Mouse (Mus musculus): ENCODE measurements around the gene Dnajb4. TPM values are rescaled to one million over a fixed set of nuclear protein-coding genes. Genes with fewer than 3 reads are reported as not detected.

Dnajb4 gene
- 100 to 1,000 TPM in 1 of 2 experiments, 10 to 100 TPM in 1; 51.5 to 107 TPM for total RNA-seq (2021)
- long read RNA-seq, experiment 1, transcript Dnajb4-202 (3 exons, 2,464 nt): major isoform, 14 of 41 reads
- long read RNA-seq, experiment 1, transcript Dnajb4-204 (4 exons, 2,459 nt): minor isoform, 9 of 41 reads
- long read RNA-seq, experiment 1, partial matches to known transcripts: 1 of 41 reads
- long read RNA-seq, experiment 1, other reads (novel, unspliced or antisense): 17 of 41 reads
- long read RNA-seq, experiment 2, full-length matches to known transcripts: 15 of 31 reads
- long read RNA-seq, experiment 2, partial matches to known transcripts: 0 of 31 reads
- long read RNA-seq, experiment 2, other reads (novel, unspliced or antisense): 16 of 31 reads

DNA sequence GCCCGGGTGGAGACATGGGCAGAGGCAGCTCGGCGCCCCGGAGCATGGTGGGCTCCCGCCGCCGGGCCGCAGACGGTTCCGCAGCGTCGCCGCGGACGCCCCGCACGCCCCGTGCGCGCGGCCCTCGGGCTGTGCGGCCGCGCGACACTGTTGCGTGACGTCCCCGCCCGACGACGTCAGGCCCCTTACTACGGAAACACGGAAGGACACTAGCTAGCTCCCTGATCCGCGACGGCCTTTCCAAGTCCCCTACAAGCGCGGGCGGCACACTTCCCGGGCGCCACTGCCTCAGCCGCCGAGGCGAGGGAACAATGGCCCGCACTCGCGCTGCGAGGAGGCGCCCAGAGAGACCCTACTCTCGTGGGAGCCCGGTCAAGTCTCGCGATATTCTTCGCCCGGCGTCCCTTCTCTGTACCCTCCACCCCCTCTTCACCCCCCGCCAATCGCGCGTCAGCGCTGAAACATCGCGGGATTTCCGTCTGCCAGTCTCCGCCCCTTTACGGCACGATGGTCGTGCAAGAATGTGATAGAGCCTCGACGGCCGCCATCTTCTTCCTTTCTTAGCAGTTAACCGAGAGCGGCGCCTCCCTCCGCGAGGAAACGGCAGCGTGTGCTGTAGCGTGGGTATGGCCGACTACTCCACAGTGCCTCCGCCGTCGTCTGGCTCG lies at the start of gene Dnajb4, which contains the start of gene Fubp1:
Gene Dnajb4, minus strand, starts transcription at position 336 of the 668 bp plus-strand sequence.
Gene Fubp1, plus strand, starts transcription at position 456 of the 668 bp plus-strand sequence.
- peak; percentile 100 for DNase-seq (ENCODE audit: low spot score)

DNA sequence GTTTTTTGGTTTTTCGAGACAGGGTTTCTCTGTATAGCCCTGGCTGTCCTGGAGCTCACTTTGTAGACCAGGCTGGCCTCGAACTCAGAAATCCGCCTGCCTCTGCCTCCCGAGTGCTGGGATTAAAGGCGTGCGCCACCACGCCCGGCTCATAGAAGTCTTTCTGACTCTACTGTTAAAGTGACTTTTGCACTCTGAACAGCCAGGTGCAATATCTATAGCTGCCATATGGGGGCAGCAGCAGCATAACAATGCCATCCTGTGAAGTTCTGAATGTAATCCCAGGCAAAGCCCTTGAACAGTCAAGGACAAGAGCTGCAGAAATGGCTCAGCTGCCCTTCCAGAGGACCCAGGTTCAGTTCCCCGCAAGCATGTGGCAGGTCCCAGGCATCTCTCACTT lies 49.3 kb upstream of the Dnajb4 start:
- peak; percentile 87 for DNase-seq (ENCODE audit: low spot score)

- no peak for DNase-seq (ENCODE audit: low spot score)
These were observed 47.4 kb upstream of the Dnajb4 start for GRCm38 (mm10) chr3:152257528-152257927.

DNA sequence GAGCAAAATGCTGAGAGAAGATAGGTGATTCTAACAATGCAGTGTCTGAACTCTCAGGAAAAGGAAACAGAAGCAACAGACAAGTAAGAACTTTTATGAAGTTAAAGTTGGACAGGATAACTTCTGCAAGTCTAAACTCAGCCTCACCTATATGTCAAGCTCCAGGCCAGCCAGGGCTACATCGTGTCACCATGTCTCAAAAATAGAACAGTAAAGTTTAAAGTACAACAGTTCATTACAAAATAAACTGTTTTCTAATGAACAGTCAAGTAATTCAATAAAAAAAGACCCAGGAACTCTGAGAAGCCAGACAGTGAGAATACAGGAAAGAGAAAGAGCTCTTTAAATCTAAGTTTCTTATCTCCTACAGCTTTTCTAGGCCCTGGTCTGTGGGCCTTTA lies 40.4 kb upstream of the Dnajb4 start:
- DNase-seq (ENCODE audit: low spot score): no peak

GRCm38 (mm10) chr3:152247708-152248107 lies 37.6 kb upstream of the Dnajb4 start:
- no peak for DNase-seq (ENCODE audit: low spot score)

- DNase-seq (ENCODE audit: low spot score): no peak
These were observed 35.3 kb upstream of the Dnajb4 start for GRCm38 (mm10) chr3:152245273-152245910.

- no peak for DNase-seq (ENCODE audit: low spot score)
These were observed 33.2 kb upstream of the Dnajb4 start for GRCm38 (mm10) chr3:152243304-152243703.

- no peak for DNase-seq (ENCODE audit: low spot score)
These were observed 31.0 kb upstream of the Dnajb4 start for GRCm38 (mm10) chr3:152241098-152241497.

DNA sequence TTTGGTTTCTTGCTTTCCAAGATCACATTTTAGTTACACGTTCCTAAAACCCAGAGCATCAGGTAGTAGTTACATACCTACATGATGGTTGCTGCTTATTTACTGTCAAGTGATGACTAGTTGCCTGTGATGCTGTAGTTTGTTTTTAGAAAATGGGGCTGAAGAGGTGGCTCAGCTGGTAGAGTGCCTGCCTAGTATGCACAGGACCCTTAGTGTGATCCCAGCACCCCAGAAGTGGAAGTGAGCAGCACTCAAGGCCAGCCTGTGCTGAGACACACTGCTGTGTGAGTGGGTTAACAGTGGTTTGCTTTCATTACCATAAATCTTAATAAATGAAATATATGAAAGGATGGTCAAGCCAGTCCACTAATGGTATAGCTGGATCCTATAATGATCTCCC lies 29.5 kb upstream of the Dnajb4 start:
- no peak for DNase-seq (ENCODE audit: low spot score)

- no peak for DNase-seq (ENCODE audit: low spot score)
These were observed 28.7 kb upstream of the Dnajb4 start for GRCm38 (mm10) chr3:152238836-152239235.

DNA sequence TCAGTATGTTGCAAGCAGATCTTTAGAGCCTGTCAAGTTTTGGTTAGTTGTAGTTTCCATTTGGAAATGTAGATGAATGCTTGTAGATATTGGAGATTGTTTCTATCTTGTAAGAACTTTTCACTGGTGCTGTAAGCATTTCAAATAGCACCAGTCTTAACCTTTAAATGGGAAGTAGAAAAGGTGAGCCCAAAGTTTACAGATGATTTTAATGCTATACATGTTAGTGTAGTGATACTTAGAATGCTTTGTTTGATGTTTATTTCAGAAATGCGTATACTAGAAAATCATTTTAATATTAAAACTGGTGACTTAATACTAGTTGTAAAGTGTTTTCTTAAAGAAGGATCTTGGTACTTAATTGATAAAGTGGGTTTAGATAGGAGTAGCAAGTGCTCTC lies 25.7 kb upstream of the Dnajb4 start:
- DNase-seq (ENCODE audit: low spot score): no peak

- DNase-seq (ENCODE audit: low spot score): no peak
These were observed 25.1 kb upstream of the Dnajb4 start for GRCm38 (mm10) chr3:152235238-152235637.

- DNase-seq (ENCODE audit: low spot score): no peak
These were observed 21.4 kb upstream of the Dnajb4 start for GRCm38 (mm10) chr3:152231333-152232100.

- DNase-seq (ENCODE audit: low spot score): no peak
These were observed 19.2 kb upstream of the Dnajb4 start for GRCm38 (mm10) chr3:152229271-152229670.

GRCm38 (mm10) chr3:152228843-152229242 lies 18.7 kb upstream of the Dnajb4 start:
- no peak for DNase-seq (ENCODE audit: low spot score)

GRCm38 (mm10) chr3:152225906-152226305 lies 15.8 kb upstream of the Dnajb4 start:
- no peak for DNase-seq (ENCODE audit: low spot score)

DNA sequence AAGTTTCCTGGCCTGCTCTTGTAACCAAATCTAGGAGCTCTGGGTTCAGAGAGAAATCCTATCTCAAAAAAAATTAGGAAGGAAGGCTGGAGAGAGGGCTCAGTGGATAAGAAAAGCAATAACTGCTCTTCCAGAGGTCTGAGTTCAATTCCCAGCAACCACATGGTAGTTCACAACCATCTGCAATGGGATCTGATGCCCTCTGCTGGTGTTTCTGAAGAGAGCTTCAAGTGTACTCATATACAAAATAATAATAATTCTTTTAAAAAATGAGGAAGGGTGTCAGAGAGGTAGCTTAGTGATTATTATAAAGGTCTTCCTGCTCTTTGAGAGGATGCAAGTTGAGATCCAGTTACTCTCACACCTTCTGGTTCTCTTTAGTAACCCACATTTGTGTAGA lies 14.8 kb upstream of the Dnajb4 start:
- no peak for DNase-seq (ENCODE audit: low spot score)

- no peak for DNase-seq (ENCODE audit: low spot score)
These were observed 3.3 kb upstream of the Dnajb4 start for GRCm38 (mm10) chr3:152213416-152213815.

- DNase-seq (ENCODE audit: low spot score): no peak
These were observed 1.7 kb upstream of the Dnajb4 start for GRCm38 (mm10) chr3:152211731-152212279.

- peak; percentile 41 for DNase-seq (ENCODE audit: low spot score)
These were observed 758 bp upstream of the Dnajb4 start for GRCm38 (mm10) chr3:152210728-152211391.

Data from gastrocnemius, adult 18-20 months (tissue).